ENCODE assay signal across 8 mouse cellular contexts in genomic region chr17:5492746-5493160, GRCm38 (mm10). TPM values are rescaled to one million over a fixed set of nuclear protein-coding genes. Genes with fewer than 3 reads are reported as not detected.
DNase-seq lines count a peak whose midpoint lies in the region; ATAC-seq and TF ChIP-seq lines count a peak whose summit lies in the region.

No protein-coding gene starts in this region.

- H3K27ac ChIP-seq in kidney, embryonic 15.5 days, result peak overlapping the region; percentile 92
- H3K27ac ChIP-seq in forebrain, postnatal 0 days (ENCODE audit: low read depth, low read length), result peak overlapping the region; percentile 98
- H3K27ac ChIP-seq in liver, embryonic 13.5 days, result peak overlapping the region; percentile 98
- peak overlapping the region; percentile 93 for H3K27ac ChIP-seq in stomach, embryonic 15.5 days

- H3K9me3 ChIP-seq in kidney, embryonic 15.5 days (replicated peaks), result no peaks in the 10 kb centered on the region
- no peaks in the 10 kb centered on the region for H3K9me3 ChIP-seq in forebrain, postnatal 0 days (ENCODE audit: low read length)
- no peaks in the 10 kb centered on the region for H3K9me3 ChIP-seq in liver, embryonic 13.5 days (replicated peaks)
- no peaks in the 10 kb centered on the region for H3K9me3 ChIP-seq in stomach, embryonic 15.5 days

- no peaks in the 10 kb centered on the region for H3K36me3 ChIP-seq in kidney, embryonic 15.5 days
- H3K36me3 ChIP-seq in forebrain, postnatal 0 days (ENCODE audit: insufficient read depth), result no peaks in the 10 kb centered on the region
- H3K36me3 ChIP-seq in liver, embryonic 13.5 days, result peaks cover 24% of the 10 kb centered on the region
- H3K36me3 ChIP-seq in stomach, embryonic 15.5 days, result no peaks in the 10 kb centered on the region

- H3K4me2 ChIP-seq in kidney, embryonic 15.5 days, result peak overlapping the region; percentile 99
- peak overlapping the region; percentile 95 for H3K4me2 ChIP-seq in forebrain, postnatal 0 days (ENCODE audit: low read depth)
- peak overlapping the region; percentile 98 for H3K4me2 ChIP-seq in liver, embryonic 13.5 days
- peak overlapping the region; percentile 100 for H3K4me2 ChIP-seq in stomach, embryonic 15.5 days

- H3K4me1 ChIP-seq in kidney, embryonic 15.5 days, result peaks cover 27% of the 10 kb centered on the region
- H3K4me1 ChIP-seq in forebrain, postnatal 0 days (ENCODE audit: insufficient read depth), result peaks cover 13% of the 10 kb centered on the region
- peaks cover 59% of the 10 kb centered on the region for H3K4me1 ChIP-seq in liver, embryonic 13.5 days (replicated peaks)
- peaks cover 15% of the 10 kb centered on the region for H3K4me1 ChIP-seq in stomach, embryonic 15.5 days

- peak; percentile 62 for ATAC-seq in kidney, embryonic 15.5 days (replicated peaks; ENCODE audit: low FRiP score)
- ATAC-seq in forebrain, postnatal 0 days, result peak; percentile 50
- ATAC-seq in liver, embryonic 13.5 days (ENCODE audit: low read depth), result peak; percentile 61
- ATAC-seq in stomach, embryonic 15.5 days (ENCODE audit: insufficient read depth, low FRiP score, low read depth), result peak; percentile 56

- peak overlapping the region; percentile 69 for H3K4me3 ChIP-seq in kidney, embryonic 15.5 days (replicated peaks)
- H3K4me3 ChIP-seq in forebrain, postnatal 0 days (ENCODE audit: low read depth, low read length), result peak overlapping the region; percentile 87
- H3K4me3 ChIP-seq in liver, embryonic 13.5 days (replicated peaks), result peak overlapping the region; percentile 98
- peak overlapping the region; percentile 81 for H3K4me3 ChIP-seq in stomach, embryonic 15.5 days (replicated peaks)

- no peak for DNase-seq in kidney, postnatal 14 days
- DNase-seq in WW6 (ENCODE audit: low read depth, low spot score), result peak; percentile 26
- no peak for DNase-seq in forebrain, postnatal 0 days
- DNase-seq in liver, embryonic 13.5 days, result no peak
- no peak for DNase-seq in retina, postnatal 1 day
- DNase-seq in T-cell, adult 2 months (ENCODE audit: low spot score), result no peak

- H3K27me3 ChIP-seq in kidney, embryonic 15.5 days, result peaks cover 32% of the 10 kb centered on the region
- H3K27me3 ChIP-seq in forebrain, postnatal 0 days (ENCODE audit: insufficient read depth, low read length), result no peaks in the 10 kb centered on the region; the same call in 1 of the 2 replicates
- no peaks in the 10 kb centered on the region for H3K27me3 ChIP-seq in liver, embryonic 13.5 days
- H3K27me3 ChIP-seq in stomach, embryonic 15.5 days (replicated peaks), result peaks cover 7% of the 10 kb centered on the region; the same call in 1 of the 2 replicates

- peak overlapping the region; percentile 70 for H3K9ac ChIP-seq in kidney, embryonic 15.5 days
- H3K9ac ChIP-seq in forebrain, postnatal 0 days, result peak overlapping the region; percentile 75
- peak overlapping the region; percentile 99 for H3K9ac ChIP-seq in liver, embryonic 13.5 days
- H3K9ac ChIP-seq in stomach, embryonic 15.5 days, result peak overlapping the region; percentile 82

- TF ChIP-seq CTCF in forebrain, postnatal 0 days (IDR thresholded peaks at IDR 0.05; ENCODE audit: low read depth), result no peak

- WGBS in kidney, embryonic 15.5 days, result under 1% methylated on average over 48 of the region's 48 CpGs
- WGBS in forebrain, postnatal 0 days, result under 1% methylated on average over 47 of the region's 48 CpGs
- 0% methylated on average over 43 of the region's 48 CpGs for WGBS in liver, embryonic 13.5 days (ENCODE audit: insufficient replicate concordance)
- WGBS in stomach, embryonic 15.5 days, result 0% methylated on average over 47 of the region's 48 CpGs

RNA-seq across cellular contexts. Expression of gene Zdhhc14, which starts 0.4 kb away (rescaled TPM):
- 2.5 and 3.3 TPM in 2 replicates for polyA plus RNA-seq in kidney, embryonic 15.5 days (2015; fragmentation: Nextera tagmentation; extraction: Ambion mirVana)
- 16.3 and 16.7 TPM in 2 replicates for total RNA-seq in forebrain, postnatal 0 days (2014; rRNA removed)
- 6.7 and 9.9 TPM in 2 replicates for polyA plus RNA-seq in forebrain, postnatal 0 days (2015; fragmentation: Nextera tagmentation; extraction: Ambion mirVana)
- 4.7 and 6.0 TPM in 2 replicates for polyA plus RNA-seq in liver, embryonic 13.5 days (2015; fragmentation: Nextera tagmentation; extraction: Ambion mirVana)
- 3.5 and 4.2 TPM in 2 replicates for polyA plus RNA-seq in stomach, embryonic 15.5 days (2015; fragmentation: Nextera tagmentation; extraction: Ambion mirVana)

RNA-seq across cellular contexts. Expression of gene Tmem242, which starts 52.7 kb away (rescaled TPM):
- 139 and 140 TPM in 2 replicates for polyA plus RNA-seq in kidney, embryonic 15.5 days (2015; fragmentation: Nextera tagmentation; extraction: Ambion mirVana)
- total RNA-seq in forebrain, postnatal 0 days (2014; rRNA removed), result 96.4 and 180 TPM in 2 replicates
- 122 and 123 TPM in 2 replicates for polyA plus RNA-seq in forebrain, postnatal 0 days (2015; fragmentation: Nextera tagmentation; extraction: Ambion mirVana)
- 54.1 and 55.9 TPM in 2 replicates for polyA plus RNA-seq in liver, embryonic 13.5 days (2015; fragmentation: Nextera tagmentation; extraction: Ambion mirVana)
- 104 and 126 TPM in 2 replicates for polyA plus RNA-seq in stomach, embryonic 15.5 days (2015; fragmentation: Nextera tagmentation; extraction: Ambion mirVana)
